Mouse (Mus musculus) kidney, embryonic 15.5 days (tissue): Measurements from ENCODE around the gene Kif7. TPM values are rescaled to one million over a fixed set of nuclear protein-coding genes. Genes with fewer than 3 reads are reported as not detected.

Experiments
- ATAC-seq: fragments of 200-750 bp; cut with Nextera tagmentation; replicated peaks from 2 replicates; pipeline ENCODE4 v1.8.0; 2017; ENCODE audit warnings: moderate TSS enrichment; ENCODE audit not compliant: low FRiP score
- H3K27ac ChIP-seq: fragments of 300-500 bp; sonication (generic); 2 replicates; pipeline ENCODE4 v1.5.1; 2015; ENCODE audit warnings: mild to moderate bottlenecking, inconsistent platforms
- H3K27me3 ChIP-seq: fragments of 300-500 bp; sonication (generic); 2 replicates; pipeline ENCODE4 v1.6.1; 2015; ENCODE audit warnings: inconsistent platforms
- H3K36me3 ChIP-seq: fragments of 300-500 bp; sonication (generic); 2 replicates; pipeline ENCODE4 v1.6.1; 2015; ENCODE audit warnings: inconsistent platforms
- H3K4me1 ChIP-seq: fragments of 300-500 bp; sonication (generic); 2 replicates; pipeline ENCODE4 v1.6.1; 2015; ENCODE audit warnings: inconsistent platforms
- H3K4me2 ChIP-seq: fragments of 300-500 bp; sonication (generic); 2 replicates; pipeline ENCODE4 v1.6.1; 2015; ENCODE audit warnings: moderate library complexity, mild to moderate bottlenecking, inconsistent platforms
- H3K4me3 ChIP-seq: fragments of 300-500 bp; sonication (generic); replicated peaks from 2 replicates; pipeline ENCODE4 v1.5.1; 2015; ENCODE audit warnings: mild to moderate bottlenecking, inconsistent platforms
- H3K9ac ChIP-seq: fragments of 300-500 bp; sonication (generic); 2 replicates; pipeline ENCODE4 v1.6.1; 2015; ENCODE audit warnings: mild to moderate bottlenecking, inconsistent platforms
- H3K9me3 ChIP-seq: fragments of 300-500 bp; sonication (generic); replicated peaks from 2 replicates; pipeline ENCODE4 v1.6.1; 2016; ENCODE audit warnings: inconsistent platforms
- WGBS: fragments of 180-500 bp; shearing (Covaris S2); methylation state at CpG from one replicate; pipeline ENCODE4 v1.1.7; 2015; ENCODE audit warnings: mixed read lengths; 5-methylcytosine and 5-hydroxymethylcytosine counted together
- polyA plus RNA-seq: library from polyadenylated mRNA; unstranded; fragments of >200 nt; fragmentation: Nextera tagmentation; extraction: Ambion mirVana; gene quantifications from 2 replicates; pipeline ENCODE4 v1.2.1, GENCODE M21; 2015

Kif7 gene
- 5.0 and 5.1 TPM in 2 replicates for polyA plus RNA-seq

DNA sequence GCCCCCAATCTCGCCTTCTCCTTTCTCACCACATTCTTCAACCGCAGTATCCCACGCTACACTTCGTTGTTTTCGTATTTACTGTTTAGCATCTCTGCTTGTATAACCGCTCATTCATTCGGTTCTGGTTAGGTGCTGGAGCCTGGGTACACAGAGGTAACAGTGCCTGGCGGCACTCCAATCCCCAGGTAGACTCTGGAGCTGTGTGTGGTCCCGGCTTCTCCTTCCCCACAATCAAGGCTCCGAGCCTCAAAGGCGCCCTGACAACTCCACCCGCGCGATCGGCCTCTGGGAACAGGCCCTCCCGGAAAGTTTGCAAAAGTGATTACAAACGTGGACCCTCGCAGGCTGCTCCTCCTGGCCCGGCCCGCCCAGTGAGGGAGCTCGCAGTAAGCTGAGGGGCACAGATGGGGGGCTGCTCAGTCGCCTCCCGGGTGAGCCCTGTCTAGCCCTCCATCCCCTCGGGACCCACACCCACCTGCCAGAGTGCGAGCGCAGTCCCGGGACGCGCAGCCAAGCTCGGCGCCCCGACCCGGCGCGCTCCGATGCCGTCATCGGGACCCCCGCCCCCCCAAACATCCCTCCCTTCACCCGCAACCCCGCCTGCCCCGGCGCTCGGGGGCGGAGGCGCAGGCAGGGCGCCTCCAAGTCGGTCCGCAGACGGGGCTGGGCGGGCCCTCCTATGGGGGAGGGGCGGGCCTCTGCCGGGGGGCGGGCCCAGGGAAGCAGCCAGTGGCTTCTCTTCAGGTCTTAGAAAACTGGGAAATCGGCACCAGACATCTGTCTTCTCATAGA, at the start of gene Kif7:
Gene Kif7 (minus strand): TSS at position 534 of the 795 bp plus-strand sequence.
- no peaks in the 10 kb centered on the region for H3K9me3 ChIP-seq
- H3K27ac ChIP-seq, result peak within 1 kb of the TSS; percentile 52; the same call in 1 of the 2 replicates
- peaks cover 18% of the 10 kb centered on the region for H3K4me1 ChIP-seq
- H3K4me3 ChIP-seq, result peak within 1 kb of the TSS; percentile 86
- peak within 1 kb of the TSS; percentile 83 for H3K9ac ChIP-seq
- under 1% methylated on average over 51 of the region's 55 CpGs for WGBS
- H3K27me3 ChIP-seq, result peaks cover 29% of the 10 kb centered on the region
- peak; percentile 94 for ATAC-seq
- H3K4me2 ChIP-seq, result peak within 1 kb of the TSS; percentile 87
- no peaks in the 10 kb centered on the region for H3K36me3 ChIP-seq

DNA sequence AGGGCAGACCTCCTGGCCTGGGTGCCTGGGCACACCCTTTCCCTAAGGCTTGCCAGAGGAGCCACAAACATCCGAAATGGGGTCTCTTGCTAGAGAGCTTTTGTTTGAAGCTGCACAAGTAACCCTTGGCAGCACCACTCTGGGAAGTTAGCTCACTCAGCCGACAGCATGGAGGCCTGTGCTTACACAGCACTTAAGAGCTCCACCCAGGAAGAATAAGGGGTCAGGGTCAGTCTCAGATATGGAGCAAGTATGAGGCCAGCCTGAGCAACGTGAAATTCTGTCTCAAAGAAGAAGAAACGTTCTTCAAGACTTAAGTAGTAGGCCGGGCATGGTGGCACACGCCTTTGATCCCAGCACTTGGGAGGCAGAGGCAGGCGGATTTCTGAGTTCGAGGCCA, 46.6 kb upstream of the Kif7 start:
- no peaks in the 10 kb centered on the region for H3K27me3 ChIP-seq

DNA sequence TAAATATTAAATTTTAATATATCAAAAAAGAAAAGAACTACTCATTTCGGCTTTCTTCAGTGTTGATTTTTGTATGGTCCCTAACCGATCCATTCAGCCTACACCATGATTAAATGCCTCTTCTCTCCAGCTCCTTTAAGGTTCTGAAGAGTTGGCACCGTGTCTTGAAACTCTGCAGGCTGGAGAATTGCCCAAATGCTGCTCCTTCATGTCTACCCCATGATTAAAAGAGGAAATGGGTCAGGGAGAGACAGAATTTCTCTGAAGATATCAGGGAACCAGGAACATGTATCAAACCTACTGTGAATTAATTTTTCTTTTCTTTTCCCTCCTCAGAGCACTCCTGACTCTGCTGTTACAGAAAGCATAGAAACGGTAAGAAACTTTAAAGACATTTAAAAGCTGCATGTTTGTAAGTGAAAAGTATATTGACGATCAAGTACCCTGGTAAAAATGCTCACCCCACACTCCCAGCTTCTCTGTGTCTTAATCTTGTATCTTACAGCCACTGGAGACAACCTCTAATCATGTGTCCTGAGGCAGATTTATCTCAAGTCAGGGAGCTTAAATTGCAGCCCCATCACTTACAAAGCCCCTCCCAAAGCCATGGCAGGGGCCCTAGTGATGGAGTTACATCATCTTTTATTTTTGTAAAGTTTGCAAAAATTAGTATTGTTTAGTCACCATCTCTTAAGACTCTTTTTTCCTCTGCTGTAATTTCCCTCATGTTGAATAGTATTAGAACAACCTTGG, 45.8 kb upstream of the Kif7 start:
- H3K4me3 ChIP-seq, result no peak overlapping the region
- H3K27me3 ChIP-seq, result no peaks in the 10 kb centered on the region
- H3K36me3 ChIP-seq, result no peaks in the 10 kb centered on the region
- no peaks in the 10 kb centered on the region for H3K9me3 ChIP-seq
- H3K4me2 ChIP-seq, result no peak overlapping the region
- no peak overlapping the region for H3K9ac ChIP-seq
- ATAC-seq, result no peak
- no peaks in the 10 kb centered on the region for H3K4me1 ChIP-seq
- WGBS, result 73% methylated on average over 5 of the region's 5 CpGs
- no peak overlapping the region for H3K27ac ChIP-seq

More for the DNA sequence above, 46.6 kb upstream of the Kif7 start:
- no peak for ATAC-seq
- no peaks in the 10 kb centered on the region for H3K36me3 ChIP-seq
- no peak overlapping the region for H3K4me3 ChIP-seq
- H3K27ac ChIP-seq, result no peak overlapping the region
- H3K9me3 ChIP-seq, result no peaks in the 10 kb centered on the region
- no peak overlapping the region for H3K4me2 ChIP-seq
- WGBS, result 80% methylated on average over 8 of the region's 8 CpGs
- H3K9ac ChIP-seq, result no peak overlapping the region
- H3K4me1 ChIP-seq, result no peaks in the 10 kb centered on the region

DNA sequence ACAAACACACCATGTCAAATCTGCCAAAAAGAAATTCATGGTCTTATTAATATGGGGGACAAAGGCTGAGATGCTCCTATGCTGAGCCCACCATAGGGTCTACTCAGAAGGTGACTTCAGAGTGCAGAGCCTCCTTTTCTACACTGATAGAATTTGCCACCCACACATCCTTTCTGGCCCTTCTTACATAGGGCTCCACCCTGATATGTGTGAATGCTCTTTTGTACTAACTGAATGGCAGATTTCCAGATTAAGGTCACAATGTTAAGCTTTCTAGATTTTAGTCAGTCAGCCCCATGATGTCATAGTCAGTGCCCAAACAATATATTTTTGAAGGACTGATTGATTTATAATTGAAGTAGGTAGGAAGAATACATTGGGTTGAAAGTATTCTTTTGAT, 44.2 kb upstream of the Kif7 start:
- no peak overlapping the region for H3K9ac ChIP-seq
- no peaks in the 10 kb centered on the region for H3K9me3 ChIP-seq
- no peaks in the 10 kb centered on the region for H3K36me3 ChIP-seq
- no peak for ATAC-seq
- H3K27ac ChIP-seq, result no peak overlapping the region
- no peak overlapping the region for H3K4me2 ChIP-seq
- H3K4me3 ChIP-seq, result no peak overlapping the region
- no peaks in the 10 kb centered on the region for H3K27me3 ChIP-seq
- H3K4me1 ChIP-seq, result no peaks in the 10 kb centered on the region

DNA sequence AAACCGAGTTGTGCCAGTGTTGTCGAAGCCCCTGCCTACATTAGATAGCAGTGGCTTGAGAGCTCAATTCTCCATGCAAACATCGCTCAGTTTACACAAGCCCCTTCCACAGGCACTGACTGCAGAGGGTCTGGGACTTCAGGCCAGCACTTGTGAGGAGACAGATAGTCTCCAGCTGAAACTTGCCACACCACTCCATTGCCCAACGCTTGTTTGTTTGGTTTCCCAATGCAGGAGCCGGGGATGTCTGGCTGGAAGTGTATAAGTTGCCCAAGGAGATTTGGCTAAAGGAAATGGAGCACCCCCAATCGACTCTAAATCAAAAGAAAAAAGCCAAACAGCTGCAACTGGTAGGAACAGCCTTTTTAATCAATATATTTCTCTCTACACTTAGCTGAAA, 42.7 kb upstream of the Kif7 start:
- Histone ChIP-seq H3K4me1 (no peaks in the 10 kb centered on the region), H3K36me3 (no peaks in the 10 kb centered on the region), H3K9me3 (no peaks in the 10 kb centered on the region), H3K4me3 (no peak overlapping the region), H3K9ac (no peak overlapping the region), H3K4me2 (no peak overlapping the region), H3K27me3 (no peaks in the 10 kb centered on the region), H3K27ac (no peak overlapping the region)
- ATAC-seq, result no peak
- WGBS, result 70% methylated on average over 6 of the region's 6 CpGs

DNA sequence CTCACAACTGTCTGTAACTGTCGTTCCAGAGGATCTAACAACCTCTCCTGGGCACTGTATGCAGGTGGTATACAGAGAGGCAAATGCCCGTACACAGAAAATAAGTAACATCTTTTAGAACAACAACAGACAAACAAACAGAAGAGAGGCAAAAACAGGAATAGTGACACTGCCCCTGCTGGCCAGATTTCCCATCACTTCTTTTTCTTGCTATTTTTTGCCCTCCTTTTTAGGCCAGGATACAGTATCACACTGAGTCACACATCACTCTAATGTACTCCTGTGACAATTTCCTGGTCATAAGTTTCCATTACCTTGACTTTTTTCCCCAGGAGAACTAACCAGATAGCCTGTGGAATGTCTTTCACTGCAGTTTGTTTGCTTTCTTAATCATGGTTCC, 40.8 kb upstream of the Kif7 start:
- H3K9ac ChIP-seq, result no peak overlapping the region
- H3K4me3 ChIP-seq, result no peak overlapping the region
- no peaks in the 10 kb centered on the region for H3K36me3 ChIP-seq
- H3K27me3 ChIP-seq, result no peaks in the 10 kb centered on the region
- ATAC-seq, result no peak
- no peaks in the 10 kb centered on the region for H3K4me1 ChIP-seq
- H3K4me2 ChIP-seq, result no peak overlapping the region
- 48% methylated on average over 2 of the region's 2 CpGs for WGBS
- no peak overlapping the region for H3K27ac ChIP-seq
- H3K9me3 ChIP-seq, result no peaks in the 10 kb centered on the region

DNA sequence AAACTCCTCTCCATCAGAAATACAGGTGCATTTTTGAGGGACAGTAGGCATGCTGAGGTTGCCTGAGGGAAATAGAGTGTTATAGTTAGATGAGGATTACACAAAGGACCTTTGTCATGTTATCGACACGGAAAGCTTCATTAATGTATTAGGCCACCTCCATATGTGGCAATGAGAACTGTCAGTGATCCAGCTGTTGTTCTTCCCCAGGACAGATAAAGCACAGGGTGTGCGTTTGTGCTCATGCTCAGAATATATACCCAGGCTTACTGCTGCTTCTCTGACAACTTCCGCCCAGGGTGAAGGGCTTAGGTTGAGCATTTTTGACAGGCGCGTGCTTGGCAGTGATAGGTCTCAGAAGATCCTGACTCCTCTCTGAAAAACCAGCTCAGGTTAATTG, 34.0 kb upstream of the Kif7 start:
- Histone ChIP-seq H3K27me3 (0 out of 2 replicates have a peak, but pooled peaks cover 2% of the 10 kb centered on the region), H3K27ac (no peak overlapping the region), H3K4me2 (no peak overlapping the region), H3K4me3 (no peak overlapping the region), H3K36me3 (no peaks in the 10 kb centered on the region), H3K9me3 (no peaks in the 10 kb centered on the region), H3K9ac (no peak overlapping the region), H3K4me1 (no peaks in the 10 kb centered on the region)
- 88% methylated on average over 6 of the region's 6 CpGs for WGBS
- no peak for ATAC-seq

DNA sequence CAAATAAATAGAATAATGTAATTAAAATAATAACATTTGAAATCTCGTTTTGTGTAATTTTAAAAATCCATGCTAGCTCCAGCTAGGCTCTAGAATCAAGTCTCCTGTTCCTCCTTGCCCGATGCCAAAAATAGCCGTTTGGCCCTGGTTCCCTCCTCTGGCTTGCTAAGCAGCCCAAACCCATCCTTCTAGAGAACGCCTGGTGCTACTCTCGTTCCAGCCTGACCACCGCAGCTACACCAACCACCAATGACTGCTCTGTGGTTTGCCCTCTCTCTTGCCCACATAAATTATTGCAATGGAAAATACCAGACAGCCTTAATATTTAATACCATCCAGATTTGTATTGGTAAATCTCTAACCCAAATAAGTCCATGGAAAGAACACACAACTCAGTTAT, 32.1 kb upstream of the Kif7 start:
- WGBS, result 83% methylated on average over 6 of the region's 6 CpGs
- H3K4me1 ChIP-seq, result peaks cover 7% of the 10 kb centered on the region
- no peak overlapping the region for H3K27ac ChIP-seq
- H3K4me3 ChIP-seq, result no peak overlapping the region
- no peaks in the 10 kb centered on the region for H3K9me3 ChIP-seq
- no peak overlapping the region for H3K9ac ChIP-seq
- no peak overlapping the region for H3K4me2 ChIP-seq
- ATAC-seq, result no peak
- H3K27me3 ChIP-seq, result 0 out of 2 replicates have a peak, but pooled peaks cover 2% of the 10 kb centered on the region
- no peaks in the 10 kb centered on the region for H3K36me3 ChIP-seq

DNA sequence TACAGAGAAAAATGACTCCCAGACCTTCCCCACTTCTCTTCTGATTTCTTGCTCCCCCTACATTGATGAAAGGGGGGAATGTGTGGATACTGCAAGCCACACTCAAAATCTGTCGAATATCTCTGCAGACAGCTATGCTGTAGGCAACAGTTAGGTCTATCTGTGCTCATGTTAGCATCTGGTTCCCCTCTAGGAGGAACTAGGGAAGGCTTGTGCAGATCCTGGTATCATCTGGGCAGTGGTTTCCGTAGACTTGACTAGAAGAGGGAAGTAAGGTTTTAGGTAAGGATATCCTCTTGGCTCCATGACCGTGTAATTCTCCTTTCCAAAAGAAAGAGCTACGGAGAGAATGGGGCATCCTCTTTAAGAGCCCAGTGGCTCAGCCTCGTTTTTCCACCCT, 29.1 kb upstream of the Kif7 start:
- Histone ChIP-seq H3K27me3 (0 out of 2 replicates have a peak, but pooled peaks cover 2% of the 10 kb centered on the region), H3K4me1 (peaks cover 7% of the 10 kb centered on the region), H3K4me3 (no peak overlapping the region), H3K4me2 (no peak overlapping the region), H3K36me3 (0 out of 2 replicates have a peak, but pooled peaks cover 3% of the 10 kb centered on the region), H3K9me3 (no peaks in the 10 kb centered on the region), H3K27ac (no peak overlapping the region), H3K9ac (no peak overlapping the region)
- 80% methylated on average over 5 of the region's 5 CpGs for WGBS
- ATAC-seq, result no peak

DNA sequence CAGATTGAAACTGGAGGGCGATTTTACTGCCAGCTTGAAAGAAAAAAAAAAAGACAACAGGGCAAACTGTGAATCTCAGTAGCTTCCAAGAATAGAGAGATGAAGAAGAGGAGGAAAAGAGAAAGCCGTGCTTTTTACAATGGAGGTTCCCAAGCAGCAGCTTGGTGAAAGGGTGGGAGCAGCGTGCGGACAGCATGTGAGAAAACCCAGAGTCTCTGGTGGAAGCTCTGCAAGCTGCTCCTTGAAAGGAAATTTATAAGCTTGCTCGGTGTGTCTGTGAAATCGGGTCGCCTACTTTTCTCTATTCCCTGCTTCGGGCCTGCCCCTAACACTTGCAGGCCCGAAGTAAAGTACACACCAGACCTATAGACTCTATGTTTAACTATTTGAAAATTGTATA, 28.5 kb upstream of the Kif7 start:
- 91% methylated on average over 9 of the region's 9 CpGs for WGBS
- Histone ChIP-seq H3K36me3 (0 out of 2 replicates have a peak, but pooled peaks cover 4% of the 10 kb centered on the region), H3K4me2 (no peak overlapping the region), H3K4me3 (no peak overlapping the region), H3K27me3 (0 out of 2 replicates have a peak, but pooled peaks cover 2% of the 10 kb centered on the region), H3K9ac (no peak overlapping the region), H3K9me3 (no peaks in the 10 kb centered on the region), H3K4me1 (peaks cover 7% of the 10 kb centered on the region), H3K27ac (no peak overlapping the region)
- no peak for ATAC-seq

DNA sequence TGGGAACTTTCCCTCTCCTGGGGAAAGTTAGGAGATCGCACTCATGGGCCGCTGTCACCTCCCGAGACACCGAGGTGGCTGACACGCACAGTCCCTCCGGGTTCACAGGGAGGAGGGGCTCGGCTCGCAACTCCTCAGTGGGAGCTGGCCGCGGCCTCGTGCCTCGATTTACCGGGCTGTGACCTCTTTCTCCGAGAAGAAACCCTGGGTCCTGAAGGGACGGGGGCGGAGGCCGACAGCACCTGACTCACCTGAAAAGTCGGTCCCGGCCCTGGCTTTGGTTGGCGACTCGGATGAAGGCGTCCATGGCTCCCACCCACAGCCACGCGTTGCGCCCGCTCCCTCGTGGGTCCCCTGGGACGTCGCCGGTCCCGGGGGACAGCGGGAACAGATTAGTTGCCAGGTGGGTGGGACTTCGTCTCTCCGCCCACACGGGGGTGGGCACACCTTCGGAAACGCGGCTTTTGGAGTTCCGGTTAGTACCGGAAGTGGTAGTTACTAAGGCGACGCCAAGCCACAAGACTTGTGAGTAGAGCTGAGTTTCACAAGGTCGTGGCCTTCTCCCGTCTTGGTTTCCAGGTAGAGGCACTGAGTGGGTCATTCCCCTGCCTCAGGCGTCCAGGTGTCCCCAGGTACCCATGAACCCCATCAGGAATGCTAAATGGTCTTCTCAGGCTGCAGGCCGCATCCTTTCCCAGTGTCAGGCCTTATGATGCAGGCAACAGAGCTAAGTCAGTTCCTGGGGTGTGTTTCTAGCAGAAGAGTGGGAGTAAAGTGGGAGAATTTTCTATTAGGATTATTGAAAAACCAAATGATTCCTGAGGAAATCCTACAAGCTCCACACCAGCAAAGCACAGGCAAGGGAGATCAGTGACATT, 27.4 kb upstream of the Kif7 start, which contains the start of the genes Pex11a and Wdr93:
Gene Pex11a (minus strand): TSS at position 473 of the 878 bp plus-strand sequence.
Gene Wdr93 (plus strand): TSS at position 505 of the 878 bp plus-strand sequence.
- peak; percentile 85 for ATAC-seq
- Histone ChIP-seq H3K4me3 (peak within 1 kb of the TSS; percentile 79), H3K9ac (peak within 1 kb of the TSS; percentile 63)

More for the DNA sequence above, 27.4 kb upstream of the Kif7 start, which contains the start of the genes Pex11a and Wdr93:
- Histone ChIP-seq H3K4me2 (peak within 1 kb of the TSS; percentile 99), H3K27me3 (no peaks in the 10 kb centered on the region), H3K4me1 (peaks cover 7% of the 10 kb centered on the region), H3K9me3 (no peaks in the 10 kb centered on the region), H3K27ac (no peak within 1 kb of the TSS), H3K36me3 (0 out of 2 replicates have a peak, but pooled peaks cover 4% of the 10 kb centered on the region)
- WGBS, result 2% methylated on average over 46 of the region's 46 CpGs
